Mouse (Mus musculus): ENCODE results near the gene Bcr. TPM values are rescaled to one million over a fixed set of nuclear protein-coding genes. Genes with fewer than 3 reads are reported as not detected.

The Bcr gene
- total and polyA plus RNA-seq, 2 experiments from 2014 or later, result 10.1 to 61.4 TPM

DNA sequence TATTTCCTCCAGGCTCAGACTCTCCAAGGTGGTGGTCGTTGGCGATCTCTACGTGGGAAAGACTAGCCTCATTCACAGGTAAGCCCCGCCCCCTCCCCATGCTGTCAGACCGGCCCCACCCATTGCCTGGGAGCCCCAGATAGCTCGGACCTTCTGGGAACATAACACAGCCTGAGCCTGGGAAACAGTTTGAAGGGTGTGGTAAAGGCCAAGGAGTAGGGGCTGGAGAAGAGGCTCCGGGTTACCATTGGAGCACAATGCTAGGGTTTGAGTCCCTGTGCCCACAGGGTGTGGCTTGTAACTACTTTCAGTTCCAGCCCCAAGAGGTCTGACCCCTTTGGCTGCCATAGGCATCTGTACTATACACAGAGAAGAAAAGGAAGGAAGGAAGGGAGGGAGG lies 15.9 kb upstream of the Bcr start:
- Histone ChIP-seq H3K4me1 (ENCODE audit: insufficient read depth, low read length) (no peaks in the 10 kb centered on the region), H3K27ac (no peak overlapping the region), H3K27me3 (ENCODE audit: insufficient read depth, low read length) (no peaks in the 10 kb centered on the region), H3K9ac (replicated peaks; ENCODE audit: low read length) (no peak overlapping the region), H3K36me3 (ENCODE audit: insufficient read depth, low read length) (peaks cover 7% of the 10 kb centered on the region; the same call in 1 of the 2 replicates), H3K4me2 (ENCODE audit: low read depth, low read length) (no peak overlapping the region), H3K4me3 (ENCODE audit: low read length) (no peak overlapping the region), H3K9me3 (ENCODE audit: low read length) (no peaks in the 10 kb centered on the region)
- ATAC-seq (no peak; the same call in 1 of the 2 replicates), DNase-seq (ENCODE audit: low spot score) (no peak)
- TF ChIP-seq CTCF (IDR thresholded peaks at IDR 0.05; ENCODE audit: low read depth), result no peak
- WGBS, result 53% methylated on average over 7 of the region's 7 CpGs

- TF ChIP-seq CTCF (IDR thresholded peaks at IDR 0.05; ENCODE audit: low read depth), result no peak
- no peak overlapping the region for H3K4me2 ChIP-seq (ENCODE audit: low read depth, low read length)
- WGBS, result 92% methylated on average over 15 of the region's 15 CpGs
- ATAC-seq (no peak), DNase-seq (ENCODE audit: low spot score) (no peak)
- no peak overlapping the region for H3K9ac ChIP-seq (replicated peaks; ENCODE audit: low read length)
- H3K9me3 ChIP-seq (ENCODE audit: low read length), result no peaks in the 10 kb centered on the region
- no peaks in the 10 kb centered on the region for H3K4me1 ChIP-seq (ENCODE audit: insufficient read depth, low read length)
- H3K4me3 ChIP-seq (ENCODE audit: low read length), result no peak overlapping the region
- H3K36me3 ChIP-seq (ENCODE audit: insufficient read depth, low read length), result peaks cover 7% of the 10 kb centered on the region; the same call in 1 of the 2 replicates
- H3K27ac ChIP-seq, result no peak overlapping the region
- H3K27me3 ChIP-seq (ENCODE audit: insufficient read depth, low read length), result no peaks in the 10 kb centered on the region
Measured at GRCm38 (mm10) chr10:75045831-75046230, 14.6 kb upstream of the Bcr start.

DNA sequence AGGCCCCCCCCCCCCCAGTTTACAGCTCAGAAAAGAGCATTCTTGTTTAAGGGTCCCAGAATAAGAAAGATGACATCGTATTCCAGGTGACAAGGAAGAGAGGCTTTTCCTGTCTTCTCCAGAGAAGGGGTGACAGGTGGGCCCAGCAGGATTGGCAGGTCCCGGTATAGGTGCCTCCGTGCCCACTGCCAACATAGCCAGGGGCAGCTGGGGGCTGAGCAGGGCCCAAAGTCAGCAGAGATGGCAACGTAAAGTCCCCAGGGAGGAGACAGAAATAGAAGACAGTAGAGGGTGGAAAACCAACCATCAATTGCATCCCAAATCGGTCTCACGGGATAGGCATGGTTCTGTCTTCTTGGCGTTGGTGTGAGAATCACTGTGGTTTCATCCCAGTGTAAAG lies 11.7 kb upstream of the Bcr start:
- H3K9me3 ChIP-seq (ENCODE audit: low read length), result no peaks in the 10 kb centered on the region
- H3K4me1 ChIP-seq (ENCODE audit: insufficient read depth, low read length), result no peaks in the 10 kb centered on the region
- DNase-seq (ENCODE audit: low spot score), result no peak
- H3K4me2 ChIP-seq (ENCODE audit: low read depth, low read length), result no peak overlapping the region
- H3K27ac ChIP-seq, result no peak overlapping the region
- H3K36me3 ChIP-seq (ENCODE audit: insufficient read depth, low read length), result peaks cover 7% of the 10 kb centered on the region; the same call in 1 of the 2 replicates
- no peak overlapping the region for H3K4me3 ChIP-seq (ENCODE audit: low read length)
- 92% methylated on average over 7 of the region's 7 CpGs for WGBS
- no peak for ATAC-seq
- no peaks in the 10 kb centered on the region for H3K27me3 ChIP-seq (ENCODE audit: insufficient read depth, low read length)
- no peak overlapping the region for H3K9ac ChIP-seq (replicated peaks; ENCODE audit: low read length)
- TF ChIP-seq CTCF (IDR thresholded peaks at IDR 0.05; ENCODE audit: low read depth), result no peak

DNA sequence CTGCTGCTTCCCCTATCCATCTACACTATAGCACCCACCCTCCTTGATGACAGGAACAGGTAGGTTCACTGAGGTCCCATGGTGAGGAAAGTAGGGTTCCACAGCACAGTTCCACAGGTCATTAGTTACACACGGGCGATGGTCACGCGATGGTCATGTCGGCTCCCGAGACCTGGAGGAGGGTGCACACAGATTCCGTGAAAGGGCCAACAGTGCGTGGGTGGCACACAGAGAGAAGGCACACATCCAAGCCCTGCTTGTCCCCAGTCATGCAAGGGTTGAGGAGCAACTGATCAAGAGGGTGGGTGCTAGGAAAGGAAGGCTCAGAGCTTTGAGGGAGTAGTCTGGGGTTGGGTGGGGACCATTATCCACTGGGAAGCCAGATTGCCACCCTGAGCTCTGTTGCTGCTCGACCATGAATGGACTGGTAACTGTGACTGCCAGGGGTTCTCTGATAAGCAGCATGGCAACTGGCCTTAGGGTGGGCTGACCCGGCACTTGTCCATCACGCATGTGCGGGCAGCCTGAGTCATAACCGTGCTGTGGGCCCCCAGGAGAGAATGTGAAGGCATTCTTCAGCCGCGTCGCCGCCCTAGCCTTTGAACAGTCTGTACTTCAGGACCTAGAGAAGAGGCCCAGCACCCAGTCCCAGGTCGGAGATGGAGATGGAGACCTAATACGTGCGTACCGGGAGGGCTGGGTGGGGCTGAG lies 8.9 kb upstream of the Bcr start:
- 95% methylated on average over 21 of the region's 21 CpGs for WGBS
- no peak overlapping the region for H3K27ac ChIP-seq
- peaks cover 7% of the 10 kb centered on the region; the same call in 1 of the 2 replicates for H3K36me3 ChIP-seq (ENCODE audit: insufficient read depth, low read length)
- no peak for ATAC-seq
- H3K4me2 ChIP-seq (ENCODE audit: low read depth, low read length), result no peak overlapping the region
- H3K4me1 ChIP-seq (ENCODE audit: insufficient read depth, low read length), result peaks cover 17% of the 10 kb centered on the region; the same call in 1 of the 2 replicates
- no peak overlapping the region for H3K4me3 ChIP-seq (ENCODE audit: low read length)
- TF ChIP-seq CTCF (IDR thresholded peaks at IDR 0.05; ENCODE audit: low read depth), result no peak
- H3K27me3 ChIP-seq (ENCODE audit: insufficient read depth, low read length), result no peaks in the 10 kb centered on the region
- H3K9me3 ChIP-seq (ENCODE audit: low read length), result no peaks in the 10 kb centered on the region
- DNase-seq (ENCODE audit: low spot score), result no peak
- no peak overlapping the region for H3K9ac ChIP-seq (replicated peaks; ENCODE audit: low read length)

- ATAC-seq (no peak), DNase-seq (ENCODE audit: low spot score) (no peak)
- no peak for TF ChIP-seq CTCF (IDR thresholded peaks at IDR 0.05; ENCODE audit: low read depth)
- Histone ChIP-seq H3K4me3 (ENCODE audit: low read length) (no peak overlapping the region), H3K9me3 (ENCODE audit: low read length) (no peaks in the 10 kb centered on the region), H3K36me3 (ENCODE audit: insufficient read depth, low read length) (peaks cover 7% of the 10 kb centered on the region; the same call in 1 of the 2 replicates), H3K4me2 (ENCODE audit: low read depth, low read length) (no peak overlapping the region), H3K27ac (no peak overlapping the region), H3K9ac (replicated peaks; ENCODE audit: low read length) (no peak overlapping the region), H3K27me3 (ENCODE audit: insufficient read depth, low read length) (no peaks in the 10 kb centered on the region), H3K4me1 (ENCODE audit: insufficient read depth, low read length) (peaks cover 17% of the 10 kb centered on the region; the same call in 1 of the 2 replicates)
- WGBS, result 60% methylated on average over 8 of the region's 8 CpGs
Measured at GRCm38 (mm10) chr10:75052902-75053301, 7.5 kb upstream of the Bcr start.

GRCm38 (mm10) chr10:75053655-75054054 lies 6.7 kb upstream of the Bcr start:
- ATAC-seq, result no peak
- H3K4me1 ChIP-seq (ENCODE audit: insufficient read depth, low read length), result peaks cover 17% of the 10 kb centered on the region; the same call in 1 of the 2 replicates
- no peak overlapping the region for H3K4me2 ChIP-seq (ENCODE audit: low read depth, low read length)
- 87% methylated on average over 4 of the region's 4 CpGs for WGBS
- no peaks in the 10 kb centered on the region for H3K9me3 ChIP-seq (ENCODE audit: low read length)
- H3K36me3 ChIP-seq (ENCODE audit: insufficient read depth, low read length), result peaks cover 7% of the 10 kb centered on the region; the same call in 1 of the 2 replicates
- no peak for TF ChIP-seq CTCF (IDR thresholded peaks at IDR 0.05; ENCODE audit: low read depth)
- no peak overlapping the region for H3K9ac ChIP-seq (replicated peaks; ENCODE audit: low read length)
- no peak overlapping the region for H3K4me3 ChIP-seq (ENCODE audit: low read length)
- H3K27me3 ChIP-seq (ENCODE audit: insufficient read depth, low read length), result no peaks in the 10 kb centered on the region
- no peak overlapping the region for H3K27ac ChIP-seq
- DNase-seq (ENCODE audit: low spot score), result no peak

DNA sequence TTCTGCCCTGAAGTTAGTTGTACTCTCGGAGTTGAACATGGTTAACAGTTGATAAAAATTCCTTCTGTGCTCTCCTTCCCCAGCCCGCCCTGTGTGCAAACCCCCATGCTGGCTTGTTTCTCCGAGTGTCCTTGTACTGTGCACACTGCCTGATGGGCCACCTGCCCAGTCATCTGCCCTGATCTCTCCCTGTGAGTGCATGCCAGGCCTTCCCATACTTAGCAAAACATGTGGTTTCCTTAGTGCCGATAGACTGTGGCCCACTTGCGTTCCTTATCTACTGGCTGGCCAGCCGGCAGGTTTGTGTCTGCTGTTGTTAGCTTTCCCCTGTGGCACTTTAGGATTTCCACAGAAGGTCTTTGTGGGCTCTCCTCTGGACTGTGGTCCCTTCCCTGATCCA lies 6.3 kb upstream of the Bcr start:
- no peak overlapping the region for H3K4me3 ChIP-seq (ENCODE audit: low read length)
- peaks cover 3% of the 10 kb centered on the region; the same call in 1 of the 2 replicates for H3K36me3 ChIP-seq (ENCODE audit: insufficient read depth, low read length)
- no peaks in the 10 kb centered on the region for H3K9me3 ChIP-seq (ENCODE audit: low read length)
- H3K4me2 ChIP-seq (ENCODE audit: low read depth, low read length), result no peak overlapping the region
- no peak overlapping the region for H3K9ac ChIP-seq (replicated peaks; ENCODE audit: low read length)
- no peak for TF ChIP-seq CTCF (IDR thresholded peaks at IDR 0.05; ENCODE audit: low read depth)
- ATAC-seq (no peak), DNase-seq (ENCODE audit: low spot score) (no peak)
- H3K27me3 ChIP-seq (ENCODE audit: insufficient read depth, low read length), result no peaks in the 10 kb centered on the region
- 59% methylated on average over 6 of the region's 6 CpGs for WGBS
- no peak overlapping the region for H3K27ac ChIP-seq
- peaks cover 17% of the 10 kb centered on the region; the same call in 1 of the 2 replicates for H3K4me1 ChIP-seq (ENCODE audit: insufficient read depth, low read length)

All from hindbrain, postnatal 0 days (tissue).